Mouse (Mus musculus): ENCODE data around the gene Tacc2. TPM values are rescaled to one million over a fixed set of nuclear protein-coding genes. Genes with fewer than 3 reads are reported as not detected.

Tacc2 gene
- polyA plus RNA-seq, 1 experiment from 2014 or later, result 27.5 TPM

DNA sequence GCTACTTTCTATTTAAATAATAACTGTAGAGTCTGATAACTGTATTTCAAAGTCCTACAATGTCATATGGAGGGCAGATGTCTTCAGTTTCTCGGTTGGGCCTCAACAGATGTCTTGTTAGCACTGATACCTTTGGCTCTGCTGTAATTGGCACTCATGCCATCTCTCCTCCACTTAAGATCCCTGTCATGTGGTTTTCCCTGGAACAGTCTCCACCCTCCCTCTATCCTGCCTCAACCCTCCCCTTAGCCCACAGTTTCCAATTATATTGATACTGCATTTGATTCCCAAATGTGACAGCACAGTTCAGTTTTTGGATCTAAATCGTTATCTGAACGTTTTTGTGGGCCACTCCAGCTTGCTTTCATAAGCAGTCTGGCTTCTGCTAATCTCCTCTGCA, 12.6 kb upstream of the Tacc2 start:
- no peaks in the 10 kb centered on the region for H3K36me3 ChIP-seq (ENCODE audit: insufficient read depth, low read length)
- H3K27ac ChIP-seq, result no peak overlapping the region
- no peak overlapping the region for H3K4me3 ChIP-seq (replicated peaks; ENCODE audit: low read depth, low read length)
- WGBS, result 72% methylated on average over 3 of the region's 3 CpGs
- H3K9ac ChIP-seq (ENCODE audit: low read depth, low read length), result no peak overlapping the region
- no peak for DNase-seq (ENCODE audit: low spot score)
- no peak for ATAC-seq (replicated peaks; ENCODE audit: low FRiP score, low read depth)
- no peak for TF ChIP-seq CTCF (IDR thresholded peaks at IDR 0.05; ENCODE audit: low read depth)
- no peaks in the 10 kb centered on the region for H3K9me3 ChIP-seq (replicated peaks; ENCODE audit: low read length)
- no peak overlapping the region for H3K4me2 ChIP-seq (ENCODE audit: low read length)
- H3K27me3 ChIP-seq (ENCODE audit: insufficient read depth, low read length), result no peaks in the 10 kb centered on the region
- H3K4me1 ChIP-seq (replicated peaks; ENCODE audit: insufficient read depth, low read length), result no peaks in the 10 kb centered on the region

- Histone ChIP-seq H3K9me3 (replicated peaks; ENCODE audit: low read length) (no peaks in the 10 kb centered on the region), H3K27ac (no peak overlapping the region), H3K9ac (ENCODE audit: low read depth, low read length) (no peak overlapping the region), H3K4me2 (ENCODE audit: low read length) (no peak overlapping the region), H3K36me3 (ENCODE audit: insufficient read depth, low read length) (no peaks in the 10 kb centered on the region), H3K27me3 (ENCODE audit: insufficient read depth, low read length) (no peaks in the 10 kb centered on the region), H3K4me1 (replicated peaks; ENCODE audit: insufficient read depth, low read length) (0 out of 2 replicates have a peak, but pooled peaks cover 5% of the 10 kb centered on the region), H3K4me3 (replicated peaks; ENCODE audit: low read depth, low read length) (no peak overlapping the region)
- ATAC-seq (replicated peaks; ENCODE audit: low FRiP score, low read depth) (no peak; the same call in 1 of the 2 replicates), DNase-seq (ENCODE audit: low spot score) (no peak)
- no peak for TF ChIP-seq CTCF (IDR thresholded peaks at IDR 0.05; ENCODE audit: low read depth)
- 43% methylated on average over 9 of the region's 9 CpGs for WGBS
Measured at GRCm38 (mm10) chr7:130568783-130569436, 8.3 kb upstream of the Tacc2 start.

- Histone ChIP-seq H3K4me3 (replicated peaks; ENCODE audit: low read depth, low read length) (no peak overlapping the region), H3K4me1 (replicated peaks; ENCODE audit: insufficient read depth, low read length) (0 out of 2 replicates have a peak, but pooled peaks cover 5% of the 10 kb centered on the region), H3K27me3 (ENCODE audit: insufficient read depth, low read length) (no peaks in the 10 kb centered on the region), H3K27ac (no peak overlapping the region), H3K9ac (ENCODE audit: low read depth, low read length) (no peak overlapping the region), H3K36me3 (ENCODE audit: insufficient read depth, low read length) (no peaks in the 10 kb centered on the region), H3K4me2 (ENCODE audit: low read length) (no peak overlapping the region), H3K9me3 (replicated peaks; ENCODE audit: low read length) (no peaks in the 10 kb centered on the region)
- ATAC-seq (replicated peaks; ENCODE audit: low FRiP score, low read depth) (no peak), DNase-seq (ENCODE audit: low spot score) (no peak)
- WGBS, result 46% methylated on average over 7 of the region's 7 CpGs
- TF ChIP-seq CTCF (IDR thresholded peaks at IDR 0.05; ENCODE audit: low read depth), result no peak
Measured at GRCm38 (mm10) chr7:130570472-130570871, 6.8 kb upstream of the Tacc2 start.

DNA sequence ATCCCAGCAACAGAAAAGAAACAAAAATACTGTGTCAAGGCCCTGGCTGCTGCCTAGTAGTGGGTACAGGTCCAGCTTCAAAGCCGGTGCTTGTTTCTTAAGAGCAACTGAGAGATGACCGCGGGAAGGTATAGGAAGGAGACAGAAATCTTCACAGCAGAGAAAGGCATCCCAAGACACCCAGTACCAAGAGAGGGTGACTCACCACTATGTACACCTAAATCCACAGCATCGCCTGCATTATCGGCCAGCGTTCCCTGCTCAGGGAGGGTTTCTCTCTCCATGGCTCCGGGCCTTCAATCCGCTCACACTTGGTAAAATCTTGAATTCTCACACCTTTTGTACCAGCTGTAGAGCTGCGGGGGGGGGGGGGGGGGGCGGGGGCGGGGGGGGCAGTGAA, 4.4 kb upstream of the Tacc2 start, which contains the start of gene Nsmce4a:
Gene Nsmce4a (minus strand): TSS at position 298 of the 400 bp plus-strand sequence.
- 72% methylated on average over 11 of the region's 11 CpGs for WGBS
- no peak for TF ChIP-seq CTCF (IDR thresholded peaks at IDR 0.05; ENCODE audit: low read depth)
- Histone ChIP-seq H3K4me1 (replicated peaks; ENCODE audit: insufficient read depth, low read length) (0 out of 2 replicates have a peak, but pooled peaks cover 9% of the 10 kb centered on the region), H3K27me3 (ENCODE audit: insufficient read depth, low read length) (no peaks in the 10 kb centered on the region), H3K4me3 (replicated peaks; ENCODE audit: low read depth, low read length) (no peak within 1 kb of the TSS), H3K36me3 (ENCODE audit: insufficient read depth, low read length) (no peaks in the 10 kb centered on the region), H3K9ac (ENCODE audit: low read depth, low read length) (no peak within 1 kb of the TSS), H3K4me2 (ENCODE audit: low read length) (no peak within 1 kb of the TSS), H3K27ac (peak within 1 kb of the TSS; percentile 80; the same call in 1 of the 2 replicates), H3K9me3 (replicated peaks; ENCODE audit: low read length) (no peaks in the 10 kb centered on the region)
- ATAC-seq (replicated peaks; ENCODE audit: low FRiP score, low read depth), result no peak
- no peak for DNase-seq (ENCODE audit: low spot score)

GRCm38 (mm10) chr7:130573746-130574145, 3.5 kb upstream of the Tacc2 start:
- 96% methylated on average over 10 of the region's 10 CpGs for WGBS
- Histone ChIP-seq H3K36me3 (ENCODE audit: insufficient read depth, low read length) (no peaks in the 10 kb centered on the region), H3K4me2 (ENCODE audit: low read length) (no peak overlapping the region), H3K9ac (ENCODE audit: low read depth, low read length) (no peak overlapping the region), H3K27ac (peak overlapping the region; percentile 80; the same call in 1 of the 2 replicates), H3K27me3 (ENCODE audit: insufficient read depth, low read length) (no peaks in the 10 kb centered on the region), H3K9me3 (replicated peaks; ENCODE audit: low read length) (no peaks in the 10 kb centered on the region), H3K4me3 (replicated peaks; ENCODE audit: low read depth, low read length) (no peak overlapping the region), H3K4me1 (replicated peaks; ENCODE audit: insufficient read depth, low read length) (0 out of 2 replicates have a peak, but pooled peaks cover 9% of the 10 kb centered on the region)
- no peak for TF ChIP-seq CTCF (IDR thresholded peaks at IDR 0.05; ENCODE audit: low read depth)
- ATAC-seq (replicated peaks; ENCODE audit: low FRiP score, low read depth) (no peak), DNase-seq (ENCODE audit: low spot score) (no peak)

DNA sequence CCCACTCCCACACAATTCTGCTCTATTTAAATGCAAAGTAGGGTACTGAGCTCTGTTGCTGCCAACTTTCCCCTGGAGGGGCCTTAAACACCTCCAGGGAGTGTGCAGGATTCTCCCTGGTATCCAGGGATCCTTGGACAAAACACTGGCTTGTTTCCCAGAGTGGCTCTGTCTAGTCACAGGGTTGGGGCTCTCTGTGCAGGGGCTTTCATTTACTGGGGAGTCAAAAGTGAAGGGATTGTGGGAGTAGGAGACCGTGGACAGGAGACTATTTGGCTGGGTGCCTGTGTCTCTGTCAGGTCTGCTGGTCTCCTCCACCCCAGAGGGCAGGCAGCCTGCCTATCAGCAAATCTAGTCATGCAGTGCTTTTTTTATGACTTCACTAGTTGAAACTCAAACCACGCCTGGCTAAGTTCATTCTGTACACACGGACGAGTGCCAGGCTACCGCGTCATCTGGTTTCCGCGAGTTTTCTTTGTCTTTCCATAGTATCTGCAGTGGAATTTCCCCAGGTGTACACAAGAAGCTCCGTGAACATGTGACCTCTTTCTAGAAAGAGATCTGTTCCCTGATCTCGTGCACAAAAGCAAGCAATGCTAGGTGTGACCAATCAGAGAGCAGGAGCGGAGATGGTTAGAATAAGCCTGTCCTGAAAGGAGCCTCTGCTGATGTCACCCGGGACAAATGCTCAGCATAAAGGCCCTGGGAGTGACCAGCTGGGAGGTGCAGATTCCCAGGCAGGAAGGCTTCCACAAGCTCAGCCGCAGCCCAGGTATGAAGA, 2.8 kb upstream of the Tacc2 start:
- 17% methylated on average over 13 of the region's 13 CpGs for WGBS
- TF ChIP-seq CTCF (IDR thresholded peaks at IDR 0.05; ENCODE audit: low read depth), result no peak
- ATAC-seq (replicated peaks; ENCODE audit: low FRiP score, low read depth) (peak; percentile 87), DNase-seq (ENCODE audit: low spot score) (peak; percentile 71)
- Histone ChIP-seq H3K9me3 (replicated peaks; ENCODE audit: low read length) (no peaks in the 10 kb centered on the region), H3K4me2 (ENCODE audit: low read length) (peak overlapping the region; percentile 6), H3K4me3 (replicated peaks; ENCODE audit: low read depth, low read length) (no peak overlapping the region), H3K27ac (peak overlapping the region; percentile 80), H3K4me1 (replicated peaks; ENCODE audit: insufficient read depth, low read length) (0 out of 2 replicates have a peak, but pooled peaks cover 9% of the 10 kb centered on the region), H3K36me3 (ENCODE audit: insufficient read depth, low read length) (no peaks in the 10 kb centered on the region), H3K27me3 (ENCODE audit: insufficient read depth, low read length) (no peaks in the 10 kb centered on the region), H3K9ac (ENCODE audit: low read depth, low read length) (no peak overlapping the region)

Measured in kidney, postnatal 0 days (tissue).